Mouse (Mus musculus) lung, adult 2 months (tissue): ENCODE measurements around the gene Zfp970.
"Not testable (repeated sequence)": the region's sequence is repeated elsewhere in the genome, so short reads cannot be mapped to it uniquely, and the experiment has no call there.

Experiments used
- CTCF ChIP-seq: fragments of 200-500 bp; IDR thresholded peaks from 2 replicates; pipeline ENCODE4 v1.5.1; 2011; ENCODE audit warnings: mild to moderate bottlenecking, low read length, control low read depth; ENCODE audit not compliant: insufficient read depth
- POLR2A ChIP-seq: fragments of 200-500 bp; IDR thresholded peaks from 2 replicates; pipeline ENCODE4 v1.6.1; 2011; ENCODE audit warnings: low read depth, mild to moderate bottlenecking, control low read depth, low read length, borderline replicate concordance; ENCODE audit errors: extremely low read depth

GRCm38 (mm10) chr2:177483238-177483948 lies 18.9 kb downstream of the Zfp970 start:
- TF ChIP-seq CTCF, POLR2A: not testable (repeated sequence)
